Mouse (Mus musculus): Measurements from ENCODE around the gene 5730596B20Rik.

Gene 5730596B20Rik

DNA sequence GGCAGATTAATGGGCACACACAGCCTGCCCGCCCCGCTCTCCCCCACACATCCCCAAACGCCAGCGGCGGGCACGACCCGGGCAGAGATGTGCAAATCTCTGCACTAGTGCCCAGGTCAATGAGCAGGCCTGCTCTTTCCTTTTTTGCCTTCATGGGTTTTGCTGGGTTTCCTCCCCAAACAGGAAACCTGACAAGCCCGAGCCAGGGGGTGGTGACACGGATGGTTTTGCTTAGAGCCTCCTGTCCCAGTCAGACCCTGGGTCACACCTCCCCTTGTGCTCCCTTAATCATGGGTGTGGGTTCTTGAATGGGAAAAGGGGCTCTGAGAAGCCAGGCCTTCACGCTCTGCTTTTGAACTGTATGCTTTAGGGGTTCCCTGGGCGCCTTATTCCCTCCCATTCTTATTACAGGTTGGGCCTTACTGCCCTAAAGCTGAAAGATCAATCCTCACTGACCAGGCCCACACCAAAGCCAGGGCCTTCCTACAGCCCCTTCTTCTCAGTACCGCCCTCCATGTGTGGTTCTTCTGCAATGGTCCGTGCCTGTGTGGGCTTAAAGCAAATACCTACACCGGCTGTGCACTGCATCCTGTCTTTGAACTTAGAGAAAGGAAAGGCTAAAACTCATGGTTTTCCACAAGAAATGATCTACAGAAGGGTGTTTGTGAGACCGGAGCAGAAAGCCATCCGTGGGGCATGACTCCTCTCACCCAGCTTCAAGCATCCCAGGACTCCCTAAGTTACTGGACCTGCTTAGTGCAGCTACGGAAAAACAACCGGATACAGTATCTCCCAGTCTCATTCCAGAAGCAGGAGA lies 31.8 kb downstream of the 5730596B20Rik start:
- intact Hi-C loops (cut with DNase I) = no loop called here

DNA sequence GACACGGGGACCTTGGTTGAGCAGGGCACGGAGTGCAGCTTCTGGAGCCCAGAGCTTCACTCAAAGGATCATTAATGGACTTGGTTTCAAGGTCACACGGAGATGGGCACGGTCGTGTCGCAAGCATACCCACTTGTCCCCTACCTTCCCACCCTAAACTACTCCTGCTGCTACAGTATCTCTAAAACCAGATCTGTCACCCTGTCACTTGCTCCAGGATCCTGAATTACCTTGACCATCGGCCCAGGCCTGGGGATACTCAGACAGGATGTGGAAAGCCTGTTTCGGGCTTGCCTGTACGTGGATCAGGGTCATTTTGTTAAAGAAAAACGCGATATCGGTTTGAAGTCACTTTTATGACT lies 32.4 kb downstream of the 5730596B20Rik start:
- intact Hi-C loops (cut with DNase I) = no loop called here

DNA sequence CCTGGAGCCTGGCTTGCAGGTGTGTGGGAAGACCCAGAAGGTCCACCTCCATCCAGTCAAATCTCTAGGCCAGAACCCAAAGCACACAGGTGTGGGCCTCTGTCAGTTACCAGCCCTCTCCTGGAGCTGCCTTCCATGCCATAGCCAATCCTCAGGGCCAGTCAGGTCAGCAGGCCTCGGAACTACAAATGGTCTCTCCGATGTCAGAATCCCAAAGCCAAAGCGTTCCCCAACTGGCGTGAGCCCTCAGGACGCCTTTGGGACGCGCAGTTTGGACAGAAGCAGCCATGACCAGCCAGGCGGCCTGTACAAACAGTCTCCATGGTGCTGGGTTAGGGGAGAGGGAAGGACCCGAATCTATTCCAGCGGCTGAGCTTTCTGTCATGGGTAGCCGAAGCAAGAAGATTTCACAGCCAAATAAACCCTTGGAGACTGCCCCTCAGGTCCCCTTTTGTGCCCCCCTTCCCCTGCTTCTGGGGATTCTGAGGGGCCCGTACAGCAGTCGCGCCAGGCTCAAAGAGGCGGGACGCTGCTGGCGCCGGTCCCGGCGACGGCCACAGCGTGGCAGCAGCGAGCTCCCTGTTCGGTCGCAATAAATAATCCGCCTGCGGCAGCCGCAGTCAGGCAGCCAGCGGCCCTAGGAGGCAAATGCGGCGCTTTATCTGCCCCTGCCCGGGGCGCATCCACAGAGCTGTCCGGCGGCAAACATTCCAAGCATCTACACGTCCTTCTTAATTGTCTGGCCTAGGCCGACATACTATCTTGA lies 34.1 kb downstream of the 5730596B20Rik start:
- intact Hi-C loops (cut with DNase I) = no loop called here

DNA sequence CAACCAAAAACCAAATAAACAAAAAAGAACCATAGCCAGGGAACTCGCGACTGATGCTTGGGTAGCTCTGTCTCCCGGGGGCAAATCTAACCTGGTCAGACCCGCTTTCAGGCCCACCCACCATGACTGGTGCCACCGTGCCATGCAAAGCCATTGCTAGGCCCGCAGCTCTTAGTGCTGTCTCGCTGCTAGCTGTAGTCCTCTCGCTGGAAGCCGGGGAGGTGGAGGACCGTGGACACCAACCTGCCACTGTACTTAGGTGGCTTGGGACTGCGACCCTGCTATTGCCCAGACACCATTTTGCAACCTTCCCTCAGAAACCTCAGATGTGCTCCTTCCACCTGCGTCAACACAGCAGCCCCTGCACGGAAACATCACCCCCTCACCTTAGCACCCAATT lies 34.7 kb downstream of the 5730596B20Rik start:
- intact Hi-C loops (cut with DNase I) = no loop called here

DNA sequence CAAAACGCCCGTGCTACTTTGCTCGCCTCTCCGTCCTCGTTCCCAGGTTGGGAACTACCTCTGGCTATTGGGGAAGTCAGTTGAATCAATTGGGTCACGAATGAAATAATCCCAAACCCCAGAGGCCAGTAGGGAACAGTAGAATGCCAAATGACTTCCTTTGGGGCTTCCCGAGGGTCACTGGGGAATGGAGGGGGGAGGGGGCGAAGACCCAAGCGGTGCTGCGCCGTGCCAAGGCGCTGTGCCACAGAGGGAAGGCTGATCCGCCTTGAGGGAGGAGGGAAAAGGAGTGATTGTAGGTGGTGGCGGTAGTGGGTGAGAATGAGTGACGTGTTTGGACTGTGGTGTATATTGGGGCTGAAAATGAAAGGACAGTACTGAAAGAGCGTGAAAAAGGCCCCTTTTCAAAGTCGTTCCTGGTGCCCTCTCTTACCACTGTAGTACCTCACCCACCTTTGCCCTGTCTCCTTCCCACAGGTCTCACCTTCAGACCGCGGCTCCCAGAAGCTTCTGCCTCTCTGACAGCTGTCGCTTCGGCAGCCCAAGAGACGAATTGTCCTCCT lies 35.3 kb downstream of the 5730596B20Rik start:
- intact Hi-C loops (cut with DNase I) = no loop called here

DNA sequence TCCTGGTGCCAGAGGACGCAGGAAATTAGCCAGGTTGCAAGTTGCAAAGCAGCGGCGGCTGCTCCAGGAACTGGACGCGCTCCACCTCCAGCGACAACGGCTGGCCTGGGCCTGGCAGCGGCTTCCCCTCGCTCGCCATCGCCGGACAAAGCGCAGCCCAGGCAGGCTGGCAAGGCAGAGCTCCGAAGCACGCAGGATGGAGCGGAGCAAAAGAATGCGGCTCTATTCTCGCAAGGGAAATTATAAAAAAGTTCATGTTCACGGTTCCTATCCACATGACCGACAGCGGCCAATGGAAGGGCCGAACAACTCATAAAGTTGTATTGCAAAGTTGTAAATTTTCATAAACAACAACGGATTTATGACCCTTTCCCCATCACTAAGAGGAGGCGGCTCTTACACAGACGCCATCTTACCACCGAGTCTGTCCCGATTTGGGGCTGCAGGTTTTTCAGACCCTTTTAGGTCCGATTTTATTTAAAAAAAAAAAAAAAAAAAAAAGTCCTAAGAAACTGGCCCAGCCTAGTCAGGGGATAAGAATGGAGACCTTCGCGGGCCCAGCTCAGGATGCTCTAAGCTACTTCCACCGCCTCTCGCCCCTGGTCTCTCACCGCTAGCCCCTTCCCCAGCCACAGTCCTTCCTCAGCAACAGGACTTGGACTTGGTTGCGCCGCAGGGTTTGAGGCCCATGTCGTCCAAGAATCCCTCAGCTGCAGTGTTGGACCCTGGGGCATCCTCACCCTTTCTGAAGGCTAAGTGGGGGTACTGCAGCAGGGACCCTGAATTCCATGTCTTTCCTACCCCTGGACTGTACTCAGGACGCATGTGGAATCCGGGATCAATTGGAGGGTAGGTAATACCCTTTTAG lies 36.1 kb downstream of the 5730596B20Rik start, which contains the start of the genes Hoxa3 and Gm28308:
Hoxa3 (minus strand) TSS at position 218 of the 868 bp plus-strand sequence.
Gm28308 (minus strand) TSS at position 221 of the 868 bp plus-strand sequence.
- intact Hi-C loops (cut with DNase I) = no loop called here

DNA sequence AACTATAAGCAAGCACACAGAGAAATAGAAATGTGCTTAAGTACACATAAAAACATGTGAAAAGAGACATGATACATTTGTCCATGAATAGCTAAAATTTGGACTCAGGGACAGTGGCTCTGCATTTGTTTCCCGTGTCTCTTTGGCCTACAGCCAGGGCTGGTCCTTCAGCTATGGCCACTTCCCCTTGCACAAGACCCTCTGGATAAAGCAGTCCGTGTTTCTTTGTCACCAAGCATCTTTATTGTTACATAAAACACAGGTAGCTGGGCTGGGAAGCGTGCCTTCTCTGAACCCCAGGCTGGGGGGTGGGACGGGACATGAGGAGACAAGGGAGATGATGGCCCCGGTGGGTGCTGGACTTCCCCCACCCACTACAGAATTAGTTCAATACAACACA lies 37.0 kb downstream of the 5730596B20Rik start:
- intact Hi-C loops (cut with DNase I) = no loop called here

DNA sequence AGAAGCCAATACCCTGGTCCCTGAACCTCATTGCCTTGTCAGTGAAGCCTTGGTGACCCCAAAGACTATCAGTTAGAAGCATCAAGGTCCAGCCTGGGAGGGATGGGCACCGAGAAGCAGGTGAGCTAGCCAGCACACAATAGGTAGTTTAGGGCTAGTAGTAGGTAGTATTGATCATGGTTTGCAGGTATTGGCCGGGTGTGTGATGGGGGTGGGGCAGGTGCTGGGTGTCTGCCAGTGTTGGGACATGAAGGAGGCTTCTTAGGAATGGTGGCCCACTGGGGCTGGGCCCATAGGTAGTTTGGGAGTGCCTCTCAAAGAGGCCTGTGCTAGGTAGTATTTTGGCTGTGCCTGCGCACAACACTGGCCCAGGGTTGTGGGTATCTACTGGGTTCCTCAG lies 37.8 kb downstream of the 5730596B20Rik start:
- intact Hi-C loops (cut with DNase I) = no loop called here

DNA sequence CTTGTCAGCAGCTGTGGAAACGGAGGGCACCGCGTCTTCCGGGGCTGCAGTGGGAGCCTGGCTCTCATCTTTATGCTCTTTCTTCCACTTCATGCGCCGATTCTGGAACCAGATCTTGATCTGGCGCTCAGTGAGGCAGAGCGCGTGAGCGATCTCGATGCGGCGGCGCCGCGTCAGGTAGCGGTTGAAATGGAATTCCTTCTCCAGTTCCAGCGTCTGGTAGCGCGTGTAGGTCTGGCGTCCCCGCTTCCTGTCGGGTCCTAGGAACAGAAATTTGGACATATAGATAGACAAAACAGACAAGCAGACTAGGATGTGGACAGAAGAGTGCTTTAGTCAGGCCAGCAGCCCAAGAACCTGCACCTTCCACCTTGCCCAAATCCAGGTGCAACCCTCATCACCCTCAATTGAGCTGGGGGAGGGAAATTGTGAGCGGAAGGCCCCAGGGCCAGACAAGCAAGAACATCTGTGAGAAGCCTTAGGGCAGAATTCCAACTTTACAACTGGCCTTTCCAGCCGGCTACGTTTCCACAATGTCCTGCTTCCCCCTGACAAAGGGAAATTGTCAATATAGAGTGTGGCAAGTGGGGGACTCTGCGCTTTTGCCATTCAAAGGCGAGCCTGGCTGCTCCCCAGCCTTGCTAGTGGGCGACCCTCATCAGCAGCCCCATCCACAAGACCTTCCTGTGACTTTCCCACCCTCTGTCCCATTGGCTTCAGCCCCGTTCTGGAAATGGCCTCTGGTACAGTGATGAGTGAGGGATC lies 38.7 kb downstream of the 5730596B20Rik start:
- intact Hi-C loops (cut with DNase I) = no loop called here

DNA sequence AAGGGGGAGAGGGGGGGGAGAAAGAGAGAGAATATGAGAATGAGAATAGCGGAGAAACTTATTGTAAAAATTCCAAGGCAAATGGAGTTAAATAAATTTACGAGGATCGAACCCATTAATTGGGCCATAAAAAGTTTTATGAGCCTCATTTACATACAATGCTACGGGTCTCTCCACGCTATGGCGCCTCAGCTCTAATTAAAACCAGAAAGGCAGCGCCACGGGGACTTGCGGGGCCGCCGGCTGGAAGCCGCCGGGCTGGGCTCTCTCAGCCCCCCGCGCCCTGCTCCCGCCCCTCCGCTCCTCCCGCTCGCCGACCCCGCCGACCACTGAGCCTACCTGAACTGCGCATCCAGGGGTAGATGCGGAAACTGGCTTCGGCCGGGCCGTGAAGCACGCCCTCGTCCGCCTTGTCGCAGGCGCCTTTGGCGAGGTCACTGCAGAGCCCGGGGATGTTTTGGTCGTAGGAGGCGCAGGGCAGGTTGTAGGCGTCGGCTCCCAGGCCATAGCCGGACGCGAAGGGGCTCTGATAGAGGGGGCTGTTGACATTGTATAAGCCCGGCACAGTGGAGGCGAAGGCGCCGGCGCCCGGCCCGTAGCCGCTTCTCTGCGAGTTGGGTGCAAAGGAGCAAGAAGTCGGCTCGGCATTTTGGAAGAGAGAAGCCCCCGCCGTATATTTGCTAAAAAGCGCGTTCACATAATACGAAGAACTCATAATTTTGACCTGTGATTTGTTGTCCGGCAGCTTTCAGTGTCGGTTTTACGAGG lies 39.6 kb downstream of the 5730596B20Rik start:
- intact Hi-C loops (cut with DNase I) = no loop called here

DNA sequence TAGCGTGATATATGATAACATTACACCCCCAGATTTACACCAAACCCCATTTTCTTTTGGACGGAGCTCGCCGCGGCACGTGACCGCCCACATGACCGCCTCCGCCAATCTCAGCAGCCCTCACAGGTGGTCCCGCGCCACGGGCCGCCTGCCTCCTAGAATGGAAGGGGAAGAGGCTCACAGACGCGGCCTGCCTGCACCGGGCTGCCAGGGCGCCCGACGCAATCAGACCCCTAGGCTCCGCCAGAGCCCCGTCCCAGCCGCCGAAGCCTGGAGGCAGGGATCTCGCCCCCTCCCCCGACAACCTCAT lies 40.1 kb downstream of the 5730596B20Rik start:
- intact Hi-C loops (cut with DNase I) = no loop called here

DNA sequence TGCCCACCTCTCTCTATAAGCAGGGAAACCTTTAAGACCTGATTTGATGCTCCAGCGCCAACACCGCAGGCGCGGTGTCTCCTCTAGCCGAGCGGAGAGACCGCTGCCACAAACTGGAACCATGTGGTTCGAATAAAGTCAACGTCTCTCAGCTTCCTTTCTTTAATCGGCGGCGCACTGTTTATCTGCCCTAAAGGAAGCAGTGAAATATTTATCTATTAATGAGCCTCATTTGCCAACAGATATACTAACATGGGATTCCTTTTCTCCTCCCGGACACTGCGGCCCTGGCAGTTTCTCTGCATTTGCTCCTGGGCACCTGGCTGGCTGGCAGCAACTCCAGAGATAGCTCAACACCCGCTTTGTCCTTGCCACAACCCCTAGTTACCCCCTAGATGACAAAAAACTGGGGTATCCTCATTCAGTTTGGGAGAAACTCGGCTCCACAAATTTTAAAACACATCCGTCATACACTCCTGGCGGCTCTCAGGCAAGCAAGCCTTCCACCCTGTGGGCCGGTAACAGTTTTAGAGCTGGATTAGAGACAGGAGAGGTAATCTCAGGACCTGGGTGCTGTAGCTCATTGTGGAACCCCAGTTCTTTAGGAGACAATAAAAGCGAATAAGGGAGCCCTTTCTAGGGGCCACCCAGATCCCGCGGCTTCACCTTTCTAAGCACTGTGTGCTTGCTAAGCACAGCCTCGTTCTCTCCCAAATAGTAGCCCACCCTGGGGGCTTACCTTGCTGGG lies 40.8 kb downstream of the 5730596B20Rik start:
- intact Hi-C loops (cut with DNase I) = no loop called here

DNA sequence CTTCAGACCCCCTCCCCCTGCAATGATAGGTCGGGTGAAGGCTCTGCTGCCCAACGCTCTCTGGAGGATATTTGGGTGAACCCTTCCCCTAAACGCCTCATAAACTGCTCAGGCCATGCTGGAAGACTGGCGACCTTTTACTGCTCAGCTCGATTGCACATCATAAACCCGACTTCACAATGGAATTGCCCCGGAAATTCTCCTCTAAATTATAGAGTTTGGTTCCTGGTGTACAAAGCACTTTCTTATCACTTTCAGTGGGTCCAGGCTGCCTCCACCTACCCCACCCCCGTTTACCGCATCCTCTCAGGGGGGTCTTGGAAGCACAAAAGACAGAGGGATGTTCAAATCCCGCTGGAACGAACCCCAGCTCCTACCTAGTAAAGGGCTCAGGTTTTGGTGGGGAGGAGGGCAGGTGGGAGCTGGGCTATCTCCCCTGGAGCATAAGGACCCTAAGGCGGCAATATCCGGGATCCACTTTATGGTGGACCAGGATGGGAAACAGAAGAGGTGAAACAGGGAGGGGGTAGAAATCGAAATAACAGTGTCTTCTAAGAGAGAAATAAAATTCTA lies 41.4 kb downstream of the 5730596B20Rik start:
- intact Hi-C loops (cut with DNase I) = no loop called here

DNA sequence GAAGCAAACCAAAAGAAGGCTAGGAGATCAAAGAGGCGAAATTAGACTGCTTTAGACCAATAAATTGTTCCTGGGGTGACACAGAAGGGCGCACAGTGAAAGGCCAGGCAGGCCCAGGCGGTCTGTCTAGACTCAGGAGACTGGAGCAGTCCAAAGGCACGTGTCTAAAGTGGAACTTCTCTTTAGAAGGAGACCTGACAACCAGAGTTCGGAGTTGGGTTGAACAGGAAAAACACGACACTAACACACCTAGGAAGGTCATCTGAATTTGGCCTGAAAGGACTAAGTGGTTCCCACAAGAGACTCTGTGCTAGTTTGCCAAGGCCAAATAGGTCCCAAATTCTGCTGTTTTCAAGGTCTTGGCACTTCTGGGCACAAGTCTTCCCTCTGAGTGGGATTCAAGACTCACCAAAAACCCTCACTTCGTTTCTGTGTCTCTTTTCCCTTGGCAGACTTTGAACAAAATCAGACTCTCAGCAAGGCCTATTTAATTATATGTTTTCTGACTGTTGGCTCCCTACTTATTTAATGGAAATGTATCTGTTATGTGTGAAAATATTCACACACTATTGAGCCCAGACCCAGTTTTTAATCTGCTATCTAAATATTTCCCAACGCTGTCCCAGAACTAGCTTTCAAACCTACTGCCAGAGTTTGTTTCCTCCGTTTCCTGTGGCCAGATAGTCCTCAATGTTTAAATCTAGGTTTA lies 42.1 kb downstream of the 5730596B20Rik start:
- intact Hi-C loops (cut with DNase I) = no loop called here

DNA sequence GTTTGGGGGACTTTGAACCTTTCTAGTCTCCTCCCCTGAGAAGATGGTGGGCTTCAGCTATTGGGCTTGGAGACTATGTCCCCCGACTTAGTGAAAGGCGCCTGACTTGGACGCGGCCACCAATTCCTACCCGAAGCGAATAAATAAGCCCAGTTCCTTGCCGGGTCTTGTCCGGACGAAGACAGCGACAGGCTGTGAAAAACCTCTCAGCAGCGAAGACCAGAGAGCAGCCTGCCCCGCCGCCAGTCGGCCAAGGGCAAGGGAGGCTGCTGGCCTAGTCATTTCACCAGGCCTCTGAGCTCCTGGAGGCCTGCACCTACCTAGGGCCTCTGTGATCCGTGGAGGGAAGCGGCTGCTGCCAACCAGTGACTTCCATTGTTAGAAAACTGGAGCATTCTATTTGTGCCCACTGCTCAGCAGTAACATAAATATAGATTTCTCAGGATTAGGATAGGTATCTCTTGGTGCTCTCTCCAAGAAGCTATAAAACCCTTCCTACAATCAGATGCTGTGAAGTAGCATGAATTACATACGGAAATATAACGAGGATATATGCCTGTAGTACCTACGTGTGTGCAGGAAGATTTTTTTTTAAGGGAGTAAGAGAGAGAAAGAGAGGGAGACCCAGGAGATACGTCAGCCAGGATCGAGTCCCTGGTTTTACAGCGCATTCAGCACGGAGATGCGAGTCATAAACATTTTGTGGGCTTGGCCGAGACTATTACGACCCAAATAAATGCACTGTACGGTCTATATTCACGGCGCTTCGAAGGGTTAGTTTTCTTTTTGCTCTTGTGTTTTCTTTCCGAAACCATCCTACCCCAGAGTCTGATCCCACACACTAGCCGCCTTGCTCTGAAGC lies 42.9 kb downstream of the 5730596B20Rik start:
- intact Hi-C loops (cut with DNase I) = loop anchor here (5.0 to 10.0 kb wide), 2 partner anchors 633 to 835 kb away; no protein-coding TSS in a partner anchor

DNA sequence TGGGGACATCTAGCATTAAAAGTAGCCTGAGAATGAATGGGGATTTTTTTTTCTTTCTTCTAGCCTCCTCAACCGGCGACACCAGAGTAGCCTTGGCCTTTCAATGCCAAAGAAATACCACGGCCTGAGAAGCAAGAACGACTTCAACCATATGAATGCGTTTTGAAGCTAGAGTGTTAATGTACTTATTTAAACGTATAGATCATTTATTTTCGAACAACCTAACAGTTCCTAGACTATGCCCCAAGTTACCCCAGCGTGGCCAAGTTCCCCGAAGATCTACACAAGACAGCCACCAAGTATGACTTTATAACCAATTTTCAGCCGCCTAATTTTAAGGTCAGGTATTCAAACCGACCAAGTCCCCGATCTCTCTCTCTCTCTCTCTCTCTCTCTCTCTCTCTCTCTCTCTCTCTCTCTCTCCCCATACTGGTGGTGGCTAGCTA lies 43.6 kb downstream of the 5730596B20Rik start:
- intact Hi-C loops (cut with DNase I) = loop anchor here (5.0 to 10.0 kb wide), 2 partner anchors 634 to 836 kb away; no protein-coding TSS in a partner anchor
